Mouse (Mus musculus) adipocyte (in vitro differentiated cells): ENCODE measurements around the gene Mgat4a.

Experiments used
- DNase-seq: peaks from one replicate; pipeline ENCODE4 v3.0.0-alpha.2; 2016; ENCODE audit warnings: low spot score

Gene Mgat4a

GRCm38 (mm10) chr1:37495698-37496321 lies 45.0 kb downstream of the Mgat4a start:
- DNase-seq = no peak

GRCm38 (mm10) chr1:37495104-37495503 lies 45.7 kb downstream of the Mgat4a start:
- no peak for DNase-seq

GRCm38 (mm10) chr1:37491672-37492071 lies 49.1 kb downstream of the Mgat4a start:
- no peak for DNase-seq

- no peak for DNase-seq
Measured at GRCm38 (mm10) chr1:37490691-37491212, 50.1 kb downstream of the Mgat4a start.

- no peak for DNase-seq
Measured at GRCm38 (mm10) chr1:37488531-37488930, 52.3 kb downstream of the Mgat4a start.

GRCm38 (mm10) chr1:37486994-37487393 lies 53.8 kb downstream of the Mgat4a start:
- DNase-seq = no peak

GRCm38 (mm10) chr1:37486439-37486838 lies 54.4 kb downstream of the Mgat4a start:
- no peak for DNase-seq

- DNase-seq = no peak
Measured at GRCm38 (mm10) chr1:37484612-37485011, 56.2 kb downstream of the Mgat4a start.

- no peak for DNase-seq
Measured at GRCm38 (mm10) chr1:37481331-37481730, 59.5 kb downstream of the Mgat4a start.

GRCm38 (mm10) chr1:37480731-37481130 lies 60.1 kb downstream of the Mgat4a start:
- DNase-seq = no peak

- DNase-seq = no peak
Measured at GRCm38 (mm10) chr1:37479759-37480158, 61.1 kb downstream of the Mgat4a start.

- no peak for DNase-seq
Measured at GRCm38 (mm10) chr1:37479074-37479473, 61.7 kb downstream of the Mgat4a start.

GRCm38 (mm10) chr1:37478416-37478815 lies 62.4 kb downstream of the Mgat4a start:
- no peak for DNase-seq

- DNase-seq = no peak
Measured at GRCm38 (mm10) chr1:37477928-37478327, 62.9 kb downstream of the Mgat4a start.

GRCm38 (mm10) chr1:37477250-37477649 lies 63.6 kb downstream of the Mgat4a start:
- DNase-seq = no peak

- no peak for DNase-seq
Measured at GRCm38 (mm10) chr1:37475312-37475711, 65.5 kb downstream of the Mgat4a start.

- DNase-seq = no peak
Measured at GRCm38 (mm10) chr1:37474634-37475190, 66.1 kb downstream of the Mgat4a start.

GRCm38 (mm10) chr1:37474046-37474445 lies 66.8 kb downstream of the Mgat4a start:
- no peak for DNase-seq

GRCm38 (mm10) chr1:37473251-37473650 lies 67.6 kb downstream of the Mgat4a start:
- DNase-seq = no peak

- no peak for DNase-seq
Measured at GRCm38 (mm10) chr1:37471179-37472148, 69.4 kb downstream of the Mgat4a start.

GRCm38 (mm10) chr1:37469007-37469406 lies 71.8 kb downstream of the Mgat4a start:
- no peak for DNase-seq

- DNase-seq = no peak
Measured at GRCm38 (mm10) chr1:37467806-37468205, 73.0 kb downstream of the Mgat4a start.
